Mouse (Mus musculus) embryonic facial prominence, embryonic 12.5 days (tissue): Measurements from ENCODE around the gene Prss33. TPM values are rescaled to one million over a fixed set of nuclear protein-coding genes. Genes with fewer than 3 reads are reported as not detected.

Source experiments
- microRNA-seq: library from miRNA; unstranded; fragments of <30 nt; microRNA quantifications from one replicate; pipeline ENCODE4, GENCODE M21; 2017
- polyA plus RNA-seq: library from polyadenylated mRNA; unstranded; fragments of >200 nt; fragmentation: Nextera tagmentation; extraction: Ambion mirVana; gene quantifications from 2 replicates; pipeline ENCODE4 v1.2.1, GENCODE M21; 2016

Prss33 gene
- polyA plus RNA-seq, 1 experiment from 2014 or later: 0.46 TPM

Small RNAs within 50 kb of the gene (microRNA-seq; reads per million reads assigned to microRNA genes)
- gene Mir5125: 2.2 reads per million, percentile 7 among the genes with 10 or more reads in this experiment

Other genes starting within 250 kb of the Prss33 start
- 23.8 and 24.1 TPM in 2 replicates for gene Zfp13, start 236.6 kb downstream of the Prss33 start, polyA plus RNA-seq
- 0.20 and 0.67 TPM in 2 replicates for gene Zscan10, start 235.2 kb downstream of the Prss33 start, polyA plus RNA-seq
- gene Mmp25, start 190.8 kb downstream of the Prss33 start, polyA plus RNA-seq: 0.84 and 1.3 TPM in 2 replicates
- 1.3 and 1.9 TPM in 2 replicates for gene Bicdl2, start 175.6 kb downstream of the Prss33 start, polyA plus RNA-seq
- 60.3 and 61.2 TPM in 2 replicates for gene Hcfc1r1, start 162.5 kb downstream of the Prss33 start, polyA plus RNA-seq
- 49.6 and 51.7 TPM in 2 replicates for gene Thoc6, start 162.2 kb downstream of the Prss33 start, polyA plus RNA-seq
- 8.6 and 9.2 TPM in 2 replicates for gene Tnfrsf12a, start 158.6 kb downstream of the Prss33 start, polyA plus RNA-seq
- gene Cldn6, start 156.8 kb downstream of the Prss33 start, polyA plus RNA-seq: 49.2 and 52.4 TPM in 2 replicates
- 12.6 and 13.5 TPM in 2 replicates for gene Cldn9, start 152.0 kb downstream of the Prss33 start, polyA plus RNA-seq
- gene 1520401A03Rik, start 113.3 kb downstream of the Prss33 start, polyA plus RNA-seq: 0.66 and 1.0 TPM in 2 replicates
- 54.2 and 54.6 TPM in 2 replicates for gene Pkmyt1, start 109.7 kb downstream of the Prss33 start, polyA plus RNA-seq
- gene Paqr4, start 95.2 kb downstream of the Prss33 start, polyA plus RNA-seq: 14.8 and 16.0 TPM in 2 replicates
- 23.4 and 25.1 TPM in 2 replicates for gene Kremen2, start 90.2 kb downstream of the Prss33 start, polyA plus RNA-seq
- gene Flywch1, start 64.5 kb downstream of the Prss33 start, polyA plus RNA-seq: 122 and 125 TPM in 2 replicates
- 57.7 and 58.5 TPM in 2 replicates for gene Flywch2, start 50.0 kb downstream of the Prss33 start, polyA plus RNA-seq
- gene Srrm2, start 45.5 kb downstream of the Prss33 start, polyA plus RNA-seq: 657 and 663 TPM in 2 replicates
- gene Elob, start 6.9 kb downstream of the Prss33 start, polyA plus RNA-seq: 1,164 and 1,169 TPM in 2 replicates
- gene Prss32, start 7.8 kb upstream of the Prss33 start, polyA plus RNA-seq: not detected in 2 replicates
- 2.2 and 2.5 TPM in 2 replicates for gene Prss41, start 8.1 kb upstream of the Prss33 start, polyA plus RNA-seq
- gene Prss21, start 32.0 kb upstream of the Prss33 start, polyA plus RNA-seq: not detected in 2 replicates
- not detected in 2 replicates for gene Dcpp1, start 44.8 kb upstream of the Prss33 start, polyA plus RNA-seq
- not detected in 2 replicates for gene Dcpp2, start 44.8 kb upstream of the Prss33 start, polyA plus RNA-seq
- gene Dcpp3, start 81.4 kb upstream of the Prss33 start, polyA plus RNA-seq: not detected in 2 replicates
- gene Sbp, start 105.6 kb upstream of the Prss33 start, polyA plus RNA-seq: not detected in 2 replicates
- gene Sbpl, start 119.2 kb upstream of the Prss33 start, polyA plus RNA-seq: not detected in 2 replicates
- not detected in 2 replicates for gene Prss30, start 144.5 kb upstream of the Prss33 start, polyA plus RNA-seq
- gene Prss22, start 162.0 kb upstream of the Prss33 start, polyA plus RNA-seq: 1.2 and 1.7 TPM in 2 replicates
- gene Prss27, start 202.1 kb upstream of the Prss33 start, polyA plus RNA-seq: 0.22 and 0.24 TPM in 2 replicates
- gene Kctd5, start 237.4 kb upstream of the Prss33 start, polyA plus RNA-seq: 88.1 and 92.0 TPM in 2 replicates